Mouse (Mus musculus): ENCODE measurements around the gene Tmem141.

Tmem141 gene

DNA sequence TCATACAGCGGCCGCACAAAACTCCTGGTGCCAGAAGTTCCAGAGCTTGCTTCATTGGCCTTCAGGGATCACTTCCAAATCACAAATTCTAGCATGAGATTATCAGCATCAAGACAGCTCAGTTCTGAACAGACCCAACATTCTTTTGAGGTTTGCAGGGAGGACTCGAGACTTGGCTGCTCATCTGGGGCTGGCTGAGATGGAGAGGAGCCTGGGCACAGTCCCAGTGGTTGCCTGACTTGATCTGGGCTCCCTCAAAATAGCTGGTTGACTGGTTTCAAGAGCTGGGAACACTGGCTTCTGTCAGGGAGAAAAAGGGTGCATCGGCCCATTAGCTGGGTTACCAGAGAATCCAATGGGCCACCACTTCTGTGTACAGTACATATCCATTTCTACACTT is 34.9 kb upstream of the Tmem141 start:
- TF ChIP-seq CTCF (conservative IDR thresholded peaks at IDR 0.05; ENCODE audit: low read length), result no peak
- TF ChIP-seq POU5F1 (IDR thresholded peaks at IDR 0.05; ENCODE audit: borderline replicate concordance, low read length), result no peak
- TF ChIP-seq NANOG (IDR thresholded peaks at IDR 0.05; ENCODE audit: borderline replicate concordance, low read length), result no peak
- no peaks in the 10 kb centered on the region for H3K36me3 ChIP-seq (ENCODE audit: insufficient read depth, low read length)
- H3K4me1 ChIP-seq (replicated peaks; ENCODE audit: low read depth, low read length), result no peaks in the 10 kb centered on the region
- H3K9me3 ChIP-seq (ENCODE audit: low read length), result no peaks in the 10 kb centered on the region
- peaks cover 24% of the 10 kb centered on the region for H3K27me3 ChIP-seq (ENCODE audit: insufficient read depth, low read length)
- H3K4me3 ChIP-seq (replicated peaks; ENCODE audit: low read length), result no peak overlapping the region

DNA sequence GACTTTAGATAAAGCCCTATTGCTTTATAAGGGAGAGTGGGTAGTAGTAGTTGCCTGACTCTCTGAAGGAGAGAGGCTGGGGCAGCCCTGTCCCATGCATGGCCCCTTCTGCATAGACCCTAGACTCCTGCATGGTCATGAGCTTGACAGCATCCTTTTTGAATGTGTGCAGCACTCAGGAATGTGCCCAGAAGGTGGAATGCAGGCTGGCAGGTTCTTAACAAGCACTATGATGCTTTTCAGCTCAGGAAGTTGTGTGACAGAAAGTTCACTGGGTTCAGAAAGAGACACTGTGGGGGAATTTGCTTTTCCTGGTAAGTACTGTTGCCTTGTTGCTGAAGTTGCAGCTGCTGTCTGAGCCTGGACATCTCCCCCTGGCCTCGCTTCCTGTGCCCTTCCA is 32.7 kb upstream of the Tmem141 start:
- H3K36me3 ChIP-seq (ENCODE audit: insufficient read depth, low read length), result no peaks in the 10 kb centered on the region
- H3K27me3 ChIP-seq (ENCODE audit: insufficient read depth, low read length), result peaks cover 26% of the 10 kb centered on the region
- H3K4me1 ChIP-seq (replicated peaks; ENCODE audit: low read depth, low read length), result no peaks in the 10 kb centered on the region
- no peak overlapping the region for H3K4me3 ChIP-seq (replicated peaks; ENCODE audit: low read length)
- TF ChIP-seq CTCF (conservative IDR thresholded peaks at IDR 0.05; ENCODE audit: low read length) (no peak), POU5F1 (IDR thresholded peaks at IDR 0.05; ENCODE audit: borderline replicate concordance, low read length) (no peak), NANOG (IDR thresholded peaks at IDR 0.05; ENCODE audit: borderline replicate concordance, low read length) (no peak)
- no peaks in the 10 kb centered on the region for H3K9me3 ChIP-seq (ENCODE audit: low read length)

DNA sequence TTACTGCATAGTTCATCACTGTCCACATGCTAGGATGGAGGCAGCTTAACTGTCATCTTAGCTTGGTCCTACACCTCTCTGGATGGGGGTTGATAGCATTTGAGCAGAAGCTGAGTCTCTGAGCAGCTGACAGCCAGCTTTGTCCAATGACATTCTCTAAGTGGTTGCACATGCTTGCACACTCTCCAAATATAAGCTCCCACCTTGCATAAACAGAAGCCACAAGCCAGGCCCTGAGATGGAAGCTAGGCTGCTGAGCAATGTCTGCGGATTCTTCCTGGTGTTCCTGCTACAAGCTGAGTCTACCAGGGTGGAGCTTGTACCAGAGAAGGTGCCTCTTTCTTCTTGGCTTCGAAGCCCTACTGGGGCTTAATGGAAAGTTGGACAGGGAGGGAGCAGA is 31.1 kb upstream of the Tmem141 start, which contains the start of gene Lcn8:
Gene Lcn8, plus strand, starts transcription at position 219 of the 400 bp plus-strand sequence.
- TF ChIP-seq NANOG (IDR thresholded peaks at IDR 0.05; ENCODE audit: borderline replicate concordance, low read length) (no peak), POU5F1 (IDR thresholded peaks at IDR 0.05; ENCODE audit: borderline replicate concordance, low read length) (no peak), CTCF (conservative IDR thresholded peaks at IDR 0.05; ENCODE audit: low read length) (no peak)
- H3K4me3 ChIP-seq (replicated peaks; ENCODE audit: low read length), result no peak within 1 kb of the TSS
- peaks cover 27% of the 10 kb centered on the region for H3K27me3 ChIP-seq (ENCODE audit: insufficient read depth, low read length)
- no peaks in the 10 kb centered on the region for H3K36me3 ChIP-seq (ENCODE audit: insufficient read depth, low read length)
- H3K9me3 ChIP-seq (ENCODE audit: low read length), result no peaks in the 10 kb centered on the region
- H3K4me1 ChIP-seq (replicated peaks; ENCODE audit: low read depth, low read length), result no peaks in the 10 kb centered on the region

DNA sequence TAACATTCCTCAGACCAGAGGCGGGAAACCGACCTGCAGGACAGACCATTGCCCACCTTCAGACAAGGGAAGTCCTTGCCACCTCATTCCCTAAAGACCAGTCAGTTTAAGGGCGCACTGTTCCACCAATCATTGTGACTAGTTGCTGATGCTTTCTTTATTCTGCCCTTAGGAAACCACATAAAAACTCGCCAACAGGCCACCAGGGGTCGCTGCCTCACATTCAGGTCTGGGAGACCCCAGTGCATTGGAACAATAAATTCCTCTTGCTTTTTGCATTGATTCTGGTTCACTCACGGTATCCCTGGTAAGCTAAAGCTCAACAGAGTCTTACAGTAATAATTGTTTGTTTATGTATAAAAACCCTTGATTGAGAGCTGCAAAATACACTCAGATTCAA is 18.1 kb upstream of the Tmem141 start:
- no peaks in the 10 kb centered on the region for H3K9me3 ChIP-seq (ENCODE audit: low read length)
- H3K4me1 ChIP-seq (replicated peaks; ENCODE audit: low read depth, low read length), result no peaks in the 10 kb centered on the region
- H3K27me3 ChIP-seq (ENCODE audit: insufficient read depth, low read length), result peaks cover 2% of the 10 kb centered on the region; the same call in 1 of the 2 replicates
- H3K36me3 ChIP-seq (ENCODE audit: insufficient read depth, low read length), result no peaks in the 10 kb centered on the region
- no peak overlapping the region for H3K4me3 ChIP-seq (replicated peaks; ENCODE audit: low read length)
- TF ChIP-seq POU5F1 (IDR thresholded peaks at IDR 0.05; ENCODE audit: borderline replicate concordance, low read length) (no peak), CTCF (conservative IDR thresholded peaks at IDR 0.05; ENCODE audit: low read length) (peak; percentile 73)

- no peak; the same call in 1 of the 2 replicates for TF ChIP-seq CTCF (conservative IDR thresholded peaks at IDR 0.05; ENCODE audit: low read length)
- TF ChIP-seq NANOG (IDR thresholded peaks at IDR 0.05; ENCODE audit: borderline replicate concordance, low read length), result no peak
- TF ChIP-seq POU5F1 (IDR thresholded peaks at IDR 0.05; ENCODE audit: borderline replicate concordance, low read length), result no peak
These were observed 12.2 kb upstream of the Tmem141 start for GRCm38 (mm10) chr2:25634046-25634445.

GRCm38 (mm10) chr2:25633616-25634015 is 11.8 kb upstream of the Tmem141 start:
- H3K4me1 ChIP-seq (replicated peaks; ENCODE audit: low read depth, low read length), result no peaks in the 10 kb centered on the region
- no peaks in the 10 kb centered on the region for H3K9me3 ChIP-seq (ENCODE audit: low read length)
- H3K27me3 ChIP-seq (ENCODE audit: insufficient read depth, low read length), result peaks cover 2% of the 10 kb centered on the region; the same call in 1 of the 2 replicates
- H3K36me3 ChIP-seq (ENCODE audit: insufficient read depth, low read length), result no peaks in the 10 kb centered on the region
- no peak overlapping the region for H3K4me3 ChIP-seq (replicated peaks; ENCODE audit: low read length)
- TF ChIP-seq CTCF (conservative IDR thresholded peaks at IDR 0.05; ENCODE audit: low read length), result no peak
- no peak for TF ChIP-seq POU5F1 (IDR thresholded peaks at IDR 0.05; ENCODE audit: borderline replicate concordance, low read length)
- no peak for TF ChIP-seq NANOG (IDR thresholded peaks at IDR 0.05; ENCODE audit: borderline replicate concordance, low read length)

More at GRCm38 (mm10) chr2:25634046-25634445, 12.2 kb upstream of the Tmem141 start:
- no peaks in the 10 kb centered on the region for H3K4me1 ChIP-seq (replicated peaks; ENCODE audit: low read depth, low read length)
- peaks cover 2% of the 10 kb centered on the region; the same call in 1 of the 2 replicates for H3K27me3 ChIP-seq (ENCODE audit: insufficient read depth, low read length)
- H3K36me3 ChIP-seq (ENCODE audit: insufficient read depth, low read length), result no peaks in the 10 kb centered on the region
- H3K9me3 ChIP-seq (ENCODE audit: low read length), result no peaks in the 10 kb centered on the region
- no peak overlapping the region for H3K4me3 ChIP-seq (replicated peaks; ENCODE audit: low read length)

DNA sequence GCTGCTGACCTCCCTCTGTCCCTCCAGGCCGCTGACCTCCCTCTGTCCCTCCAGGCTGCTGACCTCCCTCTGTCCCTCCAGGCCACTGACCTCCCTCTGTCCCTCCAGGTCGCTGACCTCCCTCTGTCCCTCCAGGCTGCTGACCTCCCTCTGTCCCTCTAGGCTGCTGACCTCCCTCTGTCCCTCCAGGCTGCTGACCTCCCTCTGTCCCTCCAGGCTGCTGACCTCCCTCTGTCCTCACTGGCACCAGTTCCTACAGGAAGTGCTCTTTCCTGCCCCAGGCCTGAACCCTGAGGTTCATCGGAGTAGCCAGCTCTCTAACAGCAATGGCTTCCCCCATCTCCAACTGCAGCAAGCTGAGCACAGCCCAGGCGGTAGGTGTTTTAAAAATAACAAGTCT is 6.9 kb upstream of the Tmem141 start:
- Histone ChIP-seq H3K4me3 (replicated peaks; ENCODE audit: low read length) (no peak overlapping the region), H3K9me3 (ENCODE audit: low read length) (no peaks in the 10 kb centered on the region), H3K4me1 (replicated peaks; ENCODE audit: low read depth, low read length) (peaks cover 12% of the 10 kb centered on the region), H3K36me3 (ENCODE audit: insufficient read depth, low read length) (no peaks in the 10 kb centered on the region), H3K27me3 (ENCODE audit: insufficient read depth, low read length) (peaks cover 12% of the 10 kb centered on the region)
- TF ChIP-seq NANOG (IDR thresholded peaks at IDR 0.05; ENCODE audit: borderline replicate concordance, low read length) (no peak), POU5F1 (IDR thresholded peaks at IDR 0.05; ENCODE audit: borderline replicate concordance, low read length) (no peak), CTCF (conservative IDR thresholded peaks at IDR 0.05; ENCODE audit: low read length) (no peak)

DNA sequence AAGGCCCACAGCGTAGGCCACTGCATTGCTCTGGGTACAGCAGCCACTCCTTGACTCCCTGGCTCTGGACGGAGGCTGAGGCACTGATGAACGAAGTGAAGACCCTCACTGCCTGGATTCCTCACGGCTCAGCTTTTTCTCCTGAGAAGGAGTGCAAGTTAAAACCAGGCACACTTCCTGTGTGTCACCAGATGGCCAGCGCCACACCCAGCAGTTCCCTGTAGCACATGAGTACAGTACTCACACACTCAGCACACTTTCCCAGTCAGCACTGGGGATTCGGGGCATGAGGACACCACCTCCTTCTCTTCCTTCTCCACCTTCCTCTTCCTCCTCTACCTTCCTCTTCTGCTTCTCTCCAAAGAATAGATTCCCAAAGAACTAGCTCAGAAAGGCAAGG is 6.0 kb upstream of the Tmem141 start, which contains the start of gene Fcna:
Gene Fcna, minus strand, starts transcription at position 220 of the 400 bp plus-strand sequence.
- peaks cover 20% of the 10 kb centered on the region for H3K27me3 ChIP-seq (ENCODE audit: insufficient read depth, low read length)

GRCm38 (mm10) chr2:25625986-25626385 is 4.2 kb upstream of the Tmem141 start:
- no peaks in the 10 kb centered on the region for H3K9me3 ChIP-seq (ENCODE audit: low read length)
- TF ChIP-seq POU5F1 (IDR thresholded peaks at IDR 0.05; ENCODE audit: borderline replicate concordance, low read length) (no peak), CTCF (conservative IDR thresholded peaks at IDR 0.05; ENCODE audit: low read length) (no peak), NANOG (IDR thresholded peaks at IDR 0.05; ENCODE audit: borderline replicate concordance, low read length) (no peak)
- H3K4me3 ChIP-seq (replicated peaks; ENCODE audit: low read length), result no peak overlapping the region
- H3K36me3 ChIP-seq (ENCODE audit: insufficient read depth, low read length), result no peaks in the 10 kb centered on the region
- H3K27me3 ChIP-seq (ENCODE audit: insufficient read depth, low read length), result peaks cover 25% of the 10 kb centered on the region
- H3K4me1 ChIP-seq (replicated peaks; ENCODE audit: low read depth, low read length), result peaks cover 23% of the 10 kb centered on the region

More for the DNA sequence above, 6.0 kb upstream of the Tmem141 start, which contains the start of gene Fcna:
- Histone ChIP-seq H3K36me3 (ENCODE audit: insufficient read depth, low read length) (no peaks in the 10 kb centered on the region), H3K4me1 (replicated peaks; ENCODE audit: low read depth, low read length) (peaks cover 12% of the 10 kb centered on the region), H3K4me3 (replicated peaks; ENCODE audit: low read length) (no peak within 1 kb of the TSS), H3K9me3 (ENCODE audit: low read length) (no peaks in the 10 kb centered on the region)
- TF ChIP-seq NANOG (IDR thresholded peaks at IDR 0.05; ENCODE audit: borderline replicate concordance, low read length) (no peak), CTCF (conservative IDR thresholded peaks at IDR 0.05; ENCODE audit: low read length) (no peak), POU5F1 (IDR thresholded peaks at IDR 0.05; ENCODE audit: borderline replicate concordance, low read length) (no peak)
